Mouse (Mus musculus): ENCODE results near the gene Dock10.

The Dock10 gene

GRCm38 (mm10) chr1:80655195-80655594, 103.1 kb downstream of the Dock10 start:
- DNase-seq: no peak

DNA sequence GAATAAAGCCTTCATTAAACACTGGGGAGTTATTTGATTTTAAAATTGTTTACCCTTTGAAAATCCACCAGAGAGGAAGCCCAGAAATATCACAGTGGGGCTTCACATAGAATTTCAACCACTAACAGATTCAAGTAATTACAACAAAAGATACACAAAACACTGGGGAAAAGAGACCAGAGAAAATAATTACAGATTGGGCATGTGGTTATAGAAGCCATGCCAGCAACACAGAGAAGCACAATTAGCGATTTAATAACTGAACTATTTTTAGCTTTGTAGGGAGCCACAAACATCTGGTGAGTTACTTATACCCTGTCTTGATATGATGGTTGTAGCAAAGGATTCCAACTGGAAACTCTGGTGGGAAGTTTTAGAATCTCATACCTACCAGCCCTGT, 104.2 kb downstream of the Dock10 start:
- no peak for DNase-seq

DNA sequence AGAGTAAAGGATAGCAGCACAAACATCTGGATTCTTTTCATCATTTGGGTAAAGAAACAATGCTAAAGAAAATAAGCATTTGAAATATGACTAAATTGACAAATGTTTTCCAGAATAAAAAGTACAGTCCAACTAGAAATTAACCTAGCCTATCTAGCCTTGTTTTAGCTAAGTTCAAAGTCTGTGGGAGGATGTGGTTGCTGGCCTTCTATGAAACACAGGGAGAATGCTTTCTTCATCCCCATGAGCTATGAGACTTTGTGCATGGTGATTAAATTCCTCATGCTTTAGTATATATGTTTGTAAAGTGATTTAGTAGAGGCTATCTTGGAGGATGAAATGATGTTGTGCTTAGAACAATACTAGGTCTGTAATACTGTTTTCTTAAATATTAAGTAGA, 105.5 kb downstream of the Dock10 start:
- DNase-seq: no peak

GRCm38 (mm10) chr1:80652083-80652482, 106.2 kb downstream of the Dock10 start:
- DNase-seq: no peak

GRCm38 (mm10) chr1:80646602-80647001, 111.7 kb downstream of the Dock10 start:
- no peak for DNase-seq

DNA sequence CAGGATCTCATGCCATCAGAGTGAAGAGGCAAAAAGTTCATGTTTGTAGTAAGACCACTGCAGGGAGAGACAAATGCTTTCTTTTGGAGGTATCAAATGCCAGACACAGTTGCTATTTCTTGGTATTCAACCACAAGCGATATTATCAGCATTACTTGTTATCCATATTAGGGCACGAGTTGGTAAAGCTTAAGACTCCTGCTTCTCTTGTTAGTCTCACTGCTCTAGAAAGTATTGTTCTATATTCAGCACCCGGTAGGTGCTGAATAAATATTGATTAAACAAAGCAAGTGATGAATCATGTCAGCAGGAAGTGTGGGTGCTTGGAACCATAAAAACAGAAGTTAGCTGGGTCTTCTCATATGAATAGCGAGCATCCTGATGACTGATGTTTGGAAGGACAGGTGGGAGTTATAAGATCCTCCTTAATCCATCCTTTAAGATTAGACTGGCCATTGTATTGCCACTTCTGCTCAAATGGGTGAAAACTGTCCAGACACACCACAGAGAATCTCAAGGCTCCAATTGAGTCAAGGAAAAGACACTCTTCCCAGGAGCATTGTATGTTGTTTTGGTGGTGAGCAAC, 114.4 kb downstream of the Dock10 start:
- no peak for DNase-seq

DNA sequence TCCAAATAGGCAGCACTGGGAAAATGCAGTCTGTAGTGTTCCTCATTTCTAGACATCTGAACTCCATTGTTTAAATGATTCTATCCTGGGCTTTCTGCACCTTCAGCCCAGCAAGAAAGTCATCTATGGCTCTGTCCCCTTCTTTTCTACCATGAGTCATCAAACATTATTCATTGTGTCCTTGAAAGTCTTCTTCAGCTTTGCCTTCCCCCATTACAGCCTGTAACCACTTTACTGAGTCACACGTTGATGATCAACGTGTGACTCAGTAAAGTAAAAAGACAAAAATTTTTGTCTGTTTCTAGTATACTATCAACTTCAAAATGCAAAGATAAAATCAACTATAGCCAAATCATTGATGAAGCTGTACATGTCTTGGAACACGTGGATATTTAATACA, 116.5 kb downstream of the Dock10 start:
- no peak for DNase-seq

DNA sequence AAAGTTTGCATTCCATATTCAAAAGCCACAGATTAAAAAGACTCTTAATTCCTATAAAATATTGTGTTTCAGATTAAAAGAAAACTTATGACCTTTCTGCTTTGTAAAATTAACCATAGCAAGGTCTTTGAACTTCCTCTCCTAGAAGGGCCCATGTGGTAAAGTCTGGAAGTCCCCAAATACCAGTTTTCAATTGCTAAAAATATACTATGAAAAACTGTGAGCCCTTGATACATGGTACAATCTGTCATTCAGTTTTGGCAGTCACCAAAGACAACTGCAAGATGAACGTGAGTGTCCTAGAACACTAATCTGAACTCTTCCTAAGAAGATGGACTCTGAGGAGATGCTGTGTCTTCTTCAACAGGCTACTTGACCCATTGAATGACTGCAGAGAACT, 117.0 kb downstream of the Dock10 start:
- no peak for DNase-seq

DNA sequence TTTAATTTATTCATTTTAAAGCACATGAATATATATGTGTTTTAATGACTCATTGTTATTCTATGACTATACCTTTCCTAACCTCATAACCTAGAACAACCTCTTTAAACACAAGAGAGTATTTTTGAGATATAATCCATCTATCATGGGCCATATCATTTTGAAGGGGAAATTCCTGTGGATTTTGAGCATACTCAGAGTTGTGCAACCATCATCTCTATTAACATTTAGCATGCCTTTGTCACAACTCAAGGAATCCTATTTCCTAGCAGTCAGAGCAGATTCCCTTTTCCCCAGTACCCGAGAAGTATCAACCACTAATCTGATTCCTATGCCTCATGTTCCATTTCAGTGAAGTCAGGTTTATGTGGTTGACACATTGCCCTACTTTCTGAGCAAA, 118.8 kb downstream of the Dock10 start:
- DNase-seq: no peak

GRCm38 (mm10) chr1:80637214-80637705, 121.1 kb downstream of the Dock10 start:
- DNase-seq: no peak

- DNase-seq: no peak
Measured at GRCm38 (mm10) chr1:80635825-80636224, 122.5 kb downstream of the Dock10 start.

GRCm38 (mm10) chr1:80633536-80633935, 124.8 kb downstream of the Dock10 start:
- no peak for DNase-seq

DNA sequence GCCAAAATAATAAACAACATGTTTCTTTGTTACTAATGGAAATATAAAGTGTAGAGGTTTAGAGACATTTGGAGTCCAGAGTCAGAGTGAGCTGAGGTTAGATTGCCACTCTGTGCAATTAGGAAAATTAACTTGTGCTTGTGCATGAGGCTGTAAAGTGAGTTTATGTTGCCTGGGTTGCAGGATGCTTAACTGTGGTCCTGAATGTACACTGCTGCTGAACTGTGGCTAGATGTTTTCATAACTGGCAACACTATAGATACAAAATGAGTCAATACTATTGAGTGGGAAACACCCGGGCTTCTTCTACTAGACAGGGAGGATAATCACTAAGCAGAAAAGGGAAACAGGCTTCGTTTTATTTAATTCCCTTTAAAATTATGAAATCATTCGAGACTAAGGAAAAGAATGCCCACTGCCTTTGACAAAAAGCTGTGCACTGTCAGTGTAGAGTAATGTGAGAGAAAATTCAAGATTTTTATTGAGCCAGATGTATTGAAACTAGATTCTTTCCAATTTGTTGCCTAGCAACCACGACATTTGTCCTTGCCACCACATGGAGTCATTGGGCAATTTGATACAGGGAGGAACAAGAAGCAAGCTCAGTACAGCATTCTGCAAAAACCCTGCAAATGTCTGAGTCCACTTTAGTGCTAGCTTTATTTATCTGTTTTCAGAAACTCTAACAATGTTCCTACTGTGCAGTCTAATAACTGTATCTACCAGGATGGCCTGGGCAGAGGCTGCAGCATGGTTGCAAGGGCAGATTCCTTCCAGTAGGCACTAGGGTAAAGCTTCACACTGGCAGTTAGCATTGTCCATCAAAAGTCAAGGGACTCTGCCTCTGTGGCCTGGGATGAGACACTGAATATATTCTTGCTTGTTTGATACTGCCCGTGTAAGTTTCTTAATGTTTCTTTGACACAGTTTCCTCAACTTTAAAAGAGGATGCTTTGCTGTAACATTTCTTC, 127.9 kb downstream of the Dock10 start:
- DNase-seq: no peak

- no peak for DNase-seq
Measured at GRCm38 (mm10) chr1:80628054-80628453, 130.3 kb downstream of the Dock10 start.

DNA sequence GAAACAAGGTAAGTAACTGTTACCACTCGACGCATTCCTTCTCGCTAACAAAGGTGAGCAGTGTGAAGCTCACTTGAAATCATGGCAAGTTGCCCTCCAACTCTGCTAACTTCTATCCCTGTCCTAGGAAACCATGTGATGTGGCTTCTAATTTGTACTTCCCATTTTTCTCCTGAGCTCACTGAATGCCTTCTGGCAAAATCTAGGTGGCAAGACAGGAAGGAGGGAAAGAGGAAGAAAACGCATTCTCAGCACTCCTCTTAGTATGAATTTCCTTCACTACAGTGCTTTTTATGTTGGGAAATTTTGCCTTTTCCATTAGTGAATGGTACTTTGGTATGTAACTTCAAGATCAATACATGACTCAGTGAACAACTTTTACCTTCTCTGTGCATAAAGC, 131.5 kb downstream of the Dock10 start:
- DNase-seq: no peak

DNA sequence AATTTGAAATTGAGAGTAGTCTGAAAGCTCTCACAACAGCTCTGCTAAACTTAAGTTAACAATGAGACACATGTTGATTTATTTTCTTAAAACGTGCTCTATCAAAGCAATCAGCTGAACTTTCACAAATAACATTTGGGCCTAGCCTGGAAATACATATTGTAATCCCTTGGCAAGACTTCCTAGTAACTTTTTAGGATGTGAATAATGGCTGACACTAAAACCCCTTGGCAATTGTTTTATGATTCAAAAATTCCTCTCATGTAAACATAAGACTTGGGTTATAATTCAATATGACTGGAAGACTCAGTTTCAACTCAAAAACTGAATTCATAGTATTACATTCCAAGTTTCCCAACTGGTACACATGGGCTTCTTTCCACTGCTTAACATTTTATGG, 133.0 kb downstream of the Dock10 start:
- no peak for DNase-seq

DNA sequence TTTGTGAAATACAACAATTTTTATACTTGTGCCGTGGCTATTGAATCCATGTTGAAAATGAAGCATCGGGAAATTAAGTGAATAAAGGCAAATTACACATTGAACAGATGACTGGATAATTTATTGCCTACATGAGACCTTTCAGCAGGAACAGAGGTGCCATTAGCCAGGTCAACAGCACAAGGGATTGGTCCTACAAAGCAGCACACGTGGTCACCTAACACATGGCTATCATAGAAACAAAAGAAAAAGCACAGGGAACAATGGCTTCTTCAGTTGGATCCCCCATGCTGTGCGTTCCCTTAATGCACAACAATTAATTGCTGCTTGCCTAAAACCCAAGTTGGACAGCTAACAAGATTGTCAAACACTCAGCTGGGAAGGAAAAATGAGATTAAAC, 133.8 kb downstream of the Dock10 start:
- DNase-seq: no peak

- DNase-seq: no peak
Measured at GRCm38 (mm10) chr1:80622646-80623045, 135.7 kb downstream of the Dock10 start.

DNA sequence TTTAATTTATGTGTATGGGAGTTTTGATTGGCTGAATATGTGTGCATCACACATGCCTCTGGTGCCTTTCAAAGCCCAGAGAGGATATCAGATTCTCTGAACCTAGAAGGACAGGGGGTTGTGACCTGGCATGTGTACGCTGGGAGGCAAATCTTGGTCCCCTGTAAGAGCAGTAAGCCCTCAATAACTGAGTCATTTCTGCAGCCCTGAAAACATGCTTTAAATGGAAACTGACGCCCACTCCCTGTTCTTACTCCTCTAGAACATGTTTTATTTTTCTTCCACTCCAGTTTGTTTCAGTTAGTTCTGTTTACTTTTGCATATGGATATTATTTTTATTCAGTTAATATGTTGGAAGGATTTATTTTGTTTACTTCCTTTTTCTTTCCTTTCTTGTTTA, 139.2 kb downstream of the Dock10 start:
- DNase-seq: no peak

DNA sequence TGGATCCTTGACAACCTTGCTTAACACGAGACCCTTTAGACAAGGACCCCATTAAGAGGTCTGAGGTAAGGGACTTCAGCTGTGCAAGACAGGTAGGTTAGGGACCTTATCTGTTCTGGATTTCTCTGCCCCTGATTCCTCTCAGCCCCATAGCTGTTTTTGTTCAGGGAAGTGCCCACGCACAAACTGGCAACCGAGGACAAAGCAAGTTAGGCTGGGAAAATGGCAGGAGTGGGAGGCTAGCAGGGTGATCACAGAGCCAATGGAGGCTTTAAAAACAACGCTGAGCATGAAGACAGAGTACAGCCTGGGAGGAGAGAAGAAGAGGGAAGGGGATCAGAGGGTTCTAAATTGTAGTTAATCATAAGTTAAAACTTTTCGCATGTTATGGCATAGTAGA, 141.7 kb downstream of the Dock10 start:
- DNase-seq: no peak

GRCm38 (mm10) chr1:80614750-80615149, 143.6 kb downstream of the Dock10 start:
- no peak for DNase-seq

DNA sequence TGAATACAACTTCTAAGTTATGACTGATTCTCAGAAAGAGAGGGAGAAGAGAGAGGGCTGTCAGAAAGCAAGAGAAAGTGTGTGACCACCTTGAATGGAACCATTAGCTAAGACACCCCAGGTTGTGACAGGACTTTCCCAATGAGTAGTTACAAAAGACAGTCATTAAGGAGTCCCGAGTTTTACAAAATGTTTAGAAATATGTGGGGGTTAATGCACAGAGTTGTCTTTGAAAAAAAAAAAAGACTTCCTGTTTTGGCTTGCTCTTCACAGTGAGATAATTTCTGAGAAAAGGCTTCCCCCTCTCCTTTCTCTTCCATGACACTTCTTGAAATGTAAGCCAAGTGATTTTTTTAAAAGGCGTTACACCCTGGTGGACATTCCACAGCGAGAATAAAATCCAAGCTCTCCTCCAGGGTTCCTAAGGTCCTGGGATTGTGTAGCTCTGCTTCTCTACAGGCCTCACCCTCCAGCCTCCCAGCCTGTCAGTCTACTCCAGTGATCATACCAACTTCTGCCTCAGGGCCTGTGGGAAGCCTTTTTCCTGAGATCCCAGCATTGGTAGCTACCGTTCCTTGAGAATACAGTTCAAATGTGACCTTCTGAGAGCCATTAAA, 144.8 kb downstream of the Dock10 start:
- DNase-seq: no peak

DNA sequence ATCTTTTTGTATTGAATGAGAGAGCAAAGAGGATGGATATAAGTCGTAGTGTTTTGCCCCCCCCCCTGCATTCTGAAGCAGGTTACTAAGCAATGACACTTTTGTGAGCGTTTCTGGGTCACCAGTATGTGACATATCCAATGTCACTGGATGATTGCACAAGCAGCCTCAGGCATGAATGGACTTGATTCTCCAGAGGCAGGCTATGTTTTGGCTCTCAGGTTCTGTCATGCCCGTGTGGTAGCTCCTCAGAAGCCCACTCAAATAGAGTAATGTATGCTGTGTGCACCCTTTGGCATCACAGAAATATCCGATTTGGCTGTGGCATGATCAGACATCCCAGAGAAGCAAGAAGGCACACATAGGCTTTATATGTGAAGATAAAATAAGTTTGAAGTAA, 150.8 kb downstream of the Dock10 start:
- no peak for DNase-seq

All from thymus, adult 18-20 months (tissue).